Mouse (Mus musculus) layer of hippocampus, postnatal 14 days (tissue): Measurements from ENCODE around the gene Taf1c. TPM values are rescaled to one million over a fixed set of nuclear protein-coding genes. Genes with fewer than 3 reads are reported as not detected.
A peak's percentile ranks its signal among the peaks of the same experiment; 100 is the strongest.

Source experiments
- DNase-seq, 2 experiments: peaks; one replicate each; pipeline ENCODE4 v3.0.0; 2021 to 2022; ENCODE audit warnings: low spot score in 2 of 2, mixed read lengths in 1 of 2
- long read RNA-seq, 2 experiments: library from polyadenylated mRNA; stranded (forward); transcript quantifications; one replicate each; pipeline ENCODE4 v2.0.0; 2021
- total RNA-seq, 2 experiments: library from RNA; stranded (reverse); gene quantifications; 2 replicates each; pipeline ENCODE4 v1.2.3; 2021

Taf1c gene
- total RNA-seq: 10 to 100 TPM; 10.0 to 11.8 TPM
- long read RNA-seq, experiment 1, transcript Taf1c-201 (15 exons, 3,236 nt): major isoform, 5 of 15 reads
- long read RNA-seq, experiment 1, partial matches to known transcripts: 4 of 15 reads
- long read RNA-seq, experiment 1, other reads (novel, unspliced or antisense): 6 of 15 reads
- long read RNA-seq, experiment 2, transcript Taf1c-201 (15 exons, 3,236 nt): major isoform, 9 of 23 reads
- long read RNA-seq, experiment 2, partial matches to known transcripts: 5 of 23 reads
- long read RNA-seq, experiment 2, other reads (novel, unspliced or antisense): 8 of 23 reads

- DNase-seq: peak; percentile 88 to 95
Measured at GRCm38 (mm10) chr8:119604996-119605395, at the start of gene Taf1c. Taf1c (minus strand) TSS chr8:119605222.

GRCm38 (mm10) chr8:119651324-119651723, 46.3 kb upstream of the Taf1c start:
- DNase-seq: no peak

- DNase-seq: no peak
Measured at GRCm38 (mm10) chr8:119646846-119647245, 41.8 kb upstream of the Taf1c start.

GRCm38 (mm10) chr8:119646197-119646596, 41.2 kb upstream of the Taf1c start:
- DNase-seq: no peak

GRCm38 (mm10) chr8:119644981-119645597, 40.1 kb upstream of the Taf1c start:
- no peak for DNase-seq

GRCm38 (mm10) chr8:119644429-119644960, 39.5 kb upstream of the Taf1c start:
- no peak for DNase-seq

- DNase-seq: no peak
Measured at GRCm38 (mm10) chr8:119642960-119643359, 37.9 kb upstream of the Taf1c start.

GRCm38 (mm10) chr8:119641058-119641457, 36.0 kb upstream of the Taf1c start:
- no peak for DNase-seq

- DNase-seq: no peak
Measured at GRCm38 (mm10) chr8:119639798-119640197, 34.8 kb upstream of the Taf1c start.

GRCm38 (mm10) chr8:119638261-119638660, 33.2 kb upstream of the Taf1c start:
- DNase-seq: peak in 1 of 2 experiments; percentile 37

- no peak for DNase-seq
Measured at GRCm38 (mm10) chr8:119637381-119637780, 32.4 kb upstream of the Taf1c start.

GRCm38 (mm10) chr8:119636766-119637165, 31.7 kb upstream of the Taf1c start:
- no peak for DNase-seq

- no peak for DNase-seq
Measured at GRCm38 (mm10) chr8:119635958-119636357, 30.9 kb upstream of the Taf1c start.

- no peak for DNase-seq
Measured at GRCm38 (mm10) chr8:119635378-119635777, 30.4 kb upstream of the Taf1c start, which contains the start of gene Kcng4. Kcng4 (minus strand) TSS chr8:119635680.

GRCm38 (mm10) chr8:119634616-119635336, 29.8 kb upstream of the Taf1c start:
- no peak for DNase-seq

GRCm38 (mm10) chr8:119632909-119633308, 27.9 kb upstream of the Taf1c start:
- DNase-seq: no peak

GRCm38 (mm10) chr8:119632246-119632645, 27.2 kb upstream of the Taf1c start:
- no peak for DNase-seq

- DNase-seq: no peak
Measured at GRCm38 (mm10) chr8:119630841-119631240, 25.8 kb upstream of the Taf1c start.

- no peak for DNase-seq
Measured at GRCm38 (mm10) chr8:119627613-119628359, 22.8 kb upstream of the Taf1c start.

- DNase-seq: no peak
Measured at GRCm38 (mm10) chr8:119627199-119627598, 22.2 kb upstream of the Taf1c start.

- no peak for DNase-seq
Measured at GRCm38 (mm10) chr8:119625788-119626187, 20.8 kb upstream of the Taf1c start.
